Mouse (Mus musculus) kidney, postnatal 4 days (tissue): ENCODE results near the gene Sval3.

ENCODE experiments used
- DNase-seq, 2 experiments: peaks; one replicate each; pipeline ENCODE4 v3.0.0; 2021; ENCODE audit warnings: mixed read lengths in 2 of 2

The Sval3 gene

DNA sequence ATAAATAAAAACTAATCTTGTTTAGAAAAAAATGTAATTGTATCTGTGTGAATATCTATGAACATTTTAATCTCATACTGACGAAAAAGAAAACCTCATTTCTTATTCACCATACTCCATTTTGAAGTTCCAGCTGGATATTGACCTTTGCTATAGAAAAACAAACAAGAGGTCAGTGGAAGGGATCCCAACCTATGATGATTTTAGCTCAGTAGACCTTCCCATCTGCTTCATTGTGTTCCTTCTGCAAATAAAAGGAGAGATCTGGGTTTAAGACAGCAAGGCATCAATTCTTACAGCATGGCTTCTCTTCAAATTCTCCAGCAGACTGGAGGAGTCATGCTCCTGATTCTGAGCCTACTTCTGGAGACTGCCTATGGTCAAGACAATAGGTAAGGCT, at the start of gene Sval3:
TSS of gene Sval3 (plus strand) at position 301 of the 400 bp plus-strand sequence.
- no peak for DNase-seq

DNA sequence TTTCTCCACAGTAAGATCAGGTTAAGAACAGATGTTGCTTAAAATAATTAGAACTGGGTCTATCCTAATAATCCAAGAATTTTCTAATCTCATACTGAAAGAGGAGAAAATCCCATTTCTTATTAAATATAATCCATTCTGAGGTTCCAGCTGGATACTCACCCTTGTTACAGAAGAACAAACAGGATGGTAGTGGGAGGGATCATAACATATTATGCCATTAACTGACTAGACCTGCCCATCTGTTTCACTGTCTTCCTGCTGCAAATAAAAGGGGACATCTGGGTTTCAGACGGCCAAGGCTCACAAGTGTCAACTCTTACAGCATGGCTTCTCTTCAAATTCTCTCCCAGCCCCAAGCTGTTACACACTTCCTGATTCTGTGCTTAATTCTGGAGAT, 16.6 kb upstream of the Sval3 start, which contains the start of gene Sval1:
TSS of gene Sval1 (plus strand) at position 301 of the 400 bp plus-strand sequence.
- DNase-seq: no peak
